Mouse (Mus musculus) CH12.LX (cell line): ENCODE results near the gene Micu1. TPM values are rescaled to one million over a fixed set of nuclear protein-coding genes. Genes with fewer than 3 reads are reported as not detected.
A peak's percentile ranks its signal among the peaks of the same experiment; 100 is the strongest.

Experiments
- DNase-seq: peaks from one replicate; pipeline ENCODE4 v3.0.0-alpha.2; 2013; ENCODE audit errors: extremely low read depth
- H3K27ac ChIP-seq: 2 replicates; pipeline ENCODE4 v1.5.1; 2012; ENCODE audit warnings: low read depth, mild to moderate bottlenecking, control low read depth, moderate library complexity; ENCODE audit not compliant: insufficient read depth
- H3K27me3 ChIP-seq: replicated peaks from 2 replicates; pipeline ENCODE3; 2012; ENCODE audit warnings: inconsistent platforms
- H3K36me3 ChIP-seq, 2 experiments: replicated peaks in 1 of 2; 2 replicates each; pipeline versions ENCODE3 to v1.6.1; 2012; ENCODE audit warnings: inconsistent platforms in 1 of 2, low read length in 1 of 2, mild to moderate bottlenecking in 1 of 2, mixed read lengths in 1 of 2, moderate library complexity in 1 of 2; ENCODE audit not compliant: control insufficient read depth in 1 of 2, insufficient read depth in 1 of 2
- H3K4me1 ChIP-seq, 2 experiments: 2 replicates each; pipeline ENCODE4 v1.6.1; 2012; ENCODE audit warnings: inconsistent platforms in 1 of 2, moderate library complexity in 1 of 2; ENCODE audit not compliant: insufficient read depth in 2 of 2, control insufficient read depth in 1 of 2
- H3K4me2 ChIP-seq: 2 replicates; pipeline ENCODE4 v1.6.1; 2012; ENCODE audit warnings: low read depth, mild to moderate bottlenecking, control low read depth; ENCODE audit not compliant: poor library complexity, insufficient read depth, severe bottlenecking
- H3K4me3 ChIP-seq, 3 experiments: fragments of 150-350 bp in 1 of 3; sonication (generic) in 1 of 3; replicated peaks in 1 of 3; 2 replicates each; pipeline versions ENCODE3 to v1.5.1; 2011 to 2012; ENCODE audit warnings: low read depth in 2 of 3, low read length in 2 of 3, mild to moderate bottlenecking in 2 of 3, moderate library complexity in 2 of 3, control low read depth in 1 of 3, improper control_type of control experiment in 1 of 3, inconsistent platforms in 1 of 3, mixed read lengths in 1 of 3; ENCODE audit not compliant: poor library complexity in 1 of 3
- H3K79me2 ChIP-seq: replicated peaks from 2 replicates; pipeline ENCODE4 v1.6.1; 2012; ENCODE audit warnings: mild to moderate bottlenecking, moderate library complexity; ENCODE audit not compliant: control insufficient read depth, poor library complexity, insufficient read depth, severe bottlenecking; ENCODE audit errors: extremely low read depth
- H3K9ac ChIP-seq: 2 replicates; pipeline ENCODE4 v1.6.1; 2012; ENCODE audit warnings: low read depth, mild to moderate bottlenecking, control low read depth, moderate library complexity; ENCODE audit not compliant: insufficient read depth
- H3K9me3 ChIP-seq: replicated peaks from 2 replicates; pipeline ENCODE3; 2012; ENCODE audit warnings: low read length, inconsistent platforms, mixed read lengths
- BHLHE40 ChIP-seq: IDR thresholded peaks from 2 replicates; pipeline ENCODE4 v1.6.1; 2011; ENCODE audit warnings: mild to moderate bottlenecking, low read depth, low read length, improper control_type of control experiment
- CHD1 ChIP-seq: IDR thresholded peaks from 2 replicates; pipeline ENCODE4 v1.6.1; 2012; ENCODE audit warnings: low read depth, low read length, improper control_type of control experiment, inconsistent platforms
- CHD2 ChIP-seq: IDR thresholded peaks from 2 replicates; pipeline ENCODE4 v1.6.1; 2011; ENCODE audit warnings: low read length, improper control_type of control experiment
- CTCF ChIP-seq, 2 experiments: IDR thresholded peaks in 1 of 2; conservative IDR thresholded peaks in 1 of 2; 2 replicates each; pipeline ENCODE4 v1.5.1; 2011 to 2012; ENCODE audit warnings: low read depth in 2 of 2, low read length in 2 of 2, improper control_type of control experiment in 1 of 2, inconsistent platforms in 1 of 2, mild to moderate bottlenecking in 1 of 2, moderate library complexity in 1 of 2
- JUN ChIP-seq: IDR thresholded peaks from 2 replicates; pipeline ENCODE4 v1.6.1; 2011; ENCODE audit warnings: low read depth, mild to moderate bottlenecking, low read length, improper control_type of control experiment, moderate library complexity; ENCODE audit not compliant: insufficient read depth
- JUND ChIP-seq: conservative IDR thresholded peaks from 2 replicates; pipeline ENCODE4 v1.6.1; 2011; ENCODE audit warnings: low read depth, low read length, improper control_type of control experiment
- KAT2A ChIP-seq: IDR thresholded peaks from 2 replicates; pipeline ENCODE4 v1.6.1; 2012; ENCODE audit warnings: low read length, improper control_type of control experiment, inconsistent platforms; ENCODE audit not compliant: insufficient replicate concordance
- MAX ChIP-seq: IDR thresholded peaks from 2 replicates; pipeline ENCODE4 v1.6.1; 2011; ENCODE audit warnings: low read length, improper control_type of control experiment
- MEF2A ChIP-seq: IDR thresholded peaks from 2 replicates; pipeline ENCODE4 v1.6.1; 2014; ENCODE audit warnings: low read depth, mild to moderate bottlenecking, inconsistent platforms, low read length, improper control_type of control experiment, borderline replicate concordance
- NELFE ChIP-seq: IDR thresholded peaks from 2 replicates; pipeline ENCODE4 v1.6.1; 2011; ENCODE audit warnings: low read depth, low read length, improper control_type of control experiment
- NRF1 ChIP-seq: IDR thresholded peaks from 2 replicates; pipeline ENCODE4 v1.6.1; 2014; ENCODE audit warnings: low read depth, mild to moderate bottlenecking, inconsistent platforms, low read length, improper control_type of control experiment, moderate library complexity
- PAX5 ChIP-seq: IDR thresholded peaks from 2 replicates; pipeline ENCODE4 v1.6.1; 2012; ENCODE audit warnings: low read length, inconsistent platforms, mixed read lengths
- RAD21 ChIP-seq: IDR thresholded peaks from 2 replicates; pipeline ENCODE4 v1.6.1; 2011; ENCODE audit warnings: low read depth, mild to moderate bottlenecking, low read length, improper control_type of control experiment, moderate library complexity
- SIN3A ChIP-seq: IDR thresholded peaks from 2 replicates; pipeline ENCODE4 v1.6.1; 2012; ENCODE audit warnings: low read length, improper control_type of control experiment, inconsistent platforms
- SMC3 ChIP-seq: IDR thresholded peaks from 2 replicates; pipeline ENCODE4 v1.6.1; 2011; ENCODE audit warnings: low read depth, low read length, improper control_type of control experiment
- TBP ChIP-seq: conservative IDR thresholded peaks from 2 replicates; pipeline ENCODE4 v1.6.1; 2011; ENCODE audit warnings: low read depth, low read length, improper control_type of control experiment
- TCF12 ChIP-seq: IDR thresholded peaks from 2 replicates; pipeline ENCODE4 v1.6.1; 2014; ENCODE audit warnings: low read depth, mild to moderate bottlenecking, inconsistent platforms, low read length, improper control_type of control experiment
- UBTF ChIP-seq: IDR thresholded peaks from 2 replicates; pipeline ENCODE4 v1.6.1; 2012; ENCODE audit warnings: low read depth, mild to moderate bottlenecking, inconsistent platforms, low read length, improper control_type of control experiment, moderate library complexity
- USF2 ChIP-seq: conservative IDR thresholded peaks from 2 replicates; pipeline ENCODE4 v1.6.1; 2011; ENCODE audit warnings: low read depth, low read length, improper control_type of control experiment
- ZKSCAN1 ChIP-seq: IDR thresholded peaks from 2 replicates; pipeline ENCODE4 v1.6.1; 2012; ENCODE audit warnings: low read depth, inconsistent platforms, low read length, improper control_type of control experiment, borderline replicate concordance
- ZMIZ1 ChIP-seq: IDR thresholded peaks from 2 replicates; pipeline ENCODE4 v1.6.1; 2012; ENCODE audit warnings: low read depth, mild to moderate bottlenecking, inconsistent platforms, low read length, improper control_type of control experiment
- dilution Hi-C: fragments of 300-500 bp; cut with MboI; formaldehyde crosslinking; loops from 2 replicates; pipeline ENCODE4 v1.14.3; 2020; ENCODE audit warnings: low sequenced_read_pairs; ENCODE audit not compliant: extremely low pct_unique_long_range_greater_than_20kb, extremely low pct_ligation_motif_present
- in situ Hi-C: fragments of 300-500 bp; cut with MboI; formaldehyde crosslinking; loops from 3 replicates; pipeline ENCODE4 v1.14.3; 2019; ENCODE audit warnings: low sequenced_read_pairs, low pct_ligation_motif_present, low pct_unique_long_range_greater_than_20kb, mixed read lengths
- polyA plus RNA-seq: library from polyadenylated mRNA; unstranded; fragments of >175 nt; gene quantifications from 2 replicates; pipeline ENCODE4 v1.2.1, GENCODE M21; 2012; ENCODE audit warnings: low read depth; ENCODE audit not compliant: insufficient read length
- total RNA-seq, 2 experiments: library from RNA; depleted of rRNA; stranded (reverse); fragments of 300-350 nt in 1 of 2; fragments of >200 nt in 1 of 2; gene quantifications; 2 replicates each; pipeline ENCODE4 v1.2.3; 2012 to 2014

The Micu1 gene
- total and polyA plus RNA-seq, 3 experiments: 23.1 to 37.1 (median 29.3) TPM

- dilution Hi-C loops (no loop called here), in situ Hi-C loops (loop anchor here (25.0 kb wide), 1 partner anchor 327 kb away; no protein-coding TSS in a partner anchor)
- H3K4me2 ChIP-seq: no peak overlapping the region
- H3K79me2 ChIP-seq: no peaks in the 10 kb centered on the region
- peaks cover 0 to 33% of the 10 kb centered on the region in 2 experiments for H3K36me3 ChIP-seq
- H3K9me3 ChIP-seq: no peaks in the 10 kb centered on the region
- no peak overlapping the region for H3K9ac ChIP-seq
- peak; percentile 33 for DNase-seq
- peaks cover 0 to 4% of the 10 kb centered on the region in 2 experiments; a peak in 2 of 4 replicates for H3K4me1 ChIP-seq
- no peak overlapping the region for H3K27ac ChIP-seq
- TF ChIP-seq TBP (no peak), TCF12 (no peak), MEF2A (no peak), CTCF (conservative IDR thresholded peaks at IDR 0.05 in 1 of 2, IDR thresholded peaks at IDR 0.05 in 1 of 2; ENCODE audit: low read depth in 2 of 2, low read length in 2 of 2) (peak; percentile 23 to 66; a peak in 2 of 4 replicates), KAT2A (no peak), NRF1 (no peak), RAD21 (peak; percentile 56), SMC3 (peak; percentile 66), BHLHE40 (no peak), NELFE (no peak), USF2 (no peak), UBTF (no peak), PAX5 (no peak), CHD1 (no peak), JUND (no peak), ZMIZ1 (no peak), CHD2 (no peak), SIN3A (no peak), JUN (no peak)
- H3K27me3 ChIP-seq: no peaks in the 10 kb centered on the region
- no peak overlapping the region for H3K4me3 ChIP-seq
These were observed 112.4 kb downstream of the Micu1 start for GRCm38 (mm10) chr10:59814505-59815155.

- in situ Hi-C loops: loop anchor here (25.0 kb wide), 1 partner anchor 329 kb away; no protein-coding TSS in a partner anchor
- Histone ChIP-seq H3K4me2 (no peak overlapping the region), H3K4me1 (no peaks in the 10 kb centered on the region), H3K36me3 (peaks cover 0 to 24% of the 10 kb centered on the region in 2 experiments), H3K79me2 (no peaks in the 10 kb centered on the region), H3K9me3 (no peaks in the 10 kb centered on the region), H3K9ac (no peak overlapping the region)
- no peak for TF ChIP-seq ZKSCAN1
- no peak for TF ChIP-seq MAX
- TF ChIP-seq RAD21: no peak
- TF ChIP-seq, all 38 proteins: peak for 0
- Histone ChIP-seq H3K27me3 (no peaks in the 10 kb centered on the region), H3K4me3 (no peak overlapping the region), H3K27ac (no peak overlapping the region)
- dilution Hi-C loops: no loop called here
- DNase-seq: no peak
These were observed 114.3 kb downstream of the Micu1 start for GRCm38 (mm10) chr10:59816569-59816968.
